Mouse (Mus musculus) gastrocnemius, adult 2 months (tissue): ENCODE measurements around the gene Gadd45a. TPM values are rescaled to one million over a fixed set of nuclear protein-coding genes. Genes with fewer than 3 reads are reported as not detected.

ENCODE experiments used
- DNase-seq: peaks from one replicate; pipeline ENCODE4 v3.0.0; 2022
- H3K27ac ChIP-seq: fragments of 200-600 bp; 2 replicates; pipeline ENCODE4 v1.8.1; 2022; ENCODE audit warnings: mild to moderate bottlenecking
- H3K4me3 ChIP-seq: fragments of 200-600 bp; 2 replicates; pipeline ENCODE4 v1.8.1; 2022; ENCODE audit warnings: mild to moderate bottlenecking, moderate library complexity
- CTCF ChIP-seq: fragments of 200-600 bp; IDR thresholded peaks from 2 replicates; pipeline ENCODE4 v1.8.1; 2022; ENCODE audit warnings: antibody characterized with exemption, mild to moderate bottlenecking, moderate library complexity
- intact Hi-C: fragments of 180-260 bp; cut with DNase I; formaldehyde crosslinking; loops from one replicate; pipeline ENCODE4 v1.15.1; 2025
- total RNA-seq, 2 experiments: library from RNA; stranded (reverse); gene quantifications; 2 replicates each; pipeline ENCODE4 v1.2.3; 2021

Gadd45a gene
- total RNA-seq, 2 experiments from 2014 or later: 27.6 to 38.9 TPM

- Histone ChIP-seq H3K4me3 (no peak overlapping the region), H3K27ac (no peak overlapping the region)
- no peak for TF ChIP-seq CTCF
- no peak for DNase-seq
- intact Hi-C loops: no loop called here
Observed at GRCm38 (mm10) chr6:66986063-66986462, 51.2 kb downstream of the Gadd45a start.

- intact Hi-C loops: no loop called here
- no peak for TF ChIP-seq CTCF
- Histone ChIP-seq H3K4me3 (no peak overlapping the region), H3K27ac (no peak overlapping the region)
- no peak for DNase-seq
Observed at GRCm38 (mm10) chr6:66985500-66985899, 51.8 kb downstream of the Gadd45a start.

Other genes starting within 250 kb of the Gadd45a start
- not detected for gene Vmn1r39, start 226.8 kb downstream of the Gadd45a start, total RNA-seq
- gene Gng12, start 141.1 kb downstream of the Gadd45a start, total RNA-seq: 10 to 100 TPM; 28.0 to 28.9 TPM
- 100 to 1,000 TPM; 283 to 348 TPM for gene Serbp1, start 200.7 kb upstream of the Gadd45a start, total RNA-seq